Mouse (Mus musculus) right cerebral cortex, adult 18-20 months (tissue): ENCODE results near the gene Krtap31-2.
A peak's percentile ranks its signal among the peaks of the same experiment; 100 is the strongest.

ENCODE experiments used
- DNase-seq: peaks from one replicate; pipeline ENCODE4 v3.0.0; 2022; ENCODE audit warnings: mixed read lengths

The Krtap31-2 gene

GRCm38 (mm10) chr11:99935991-99936390 is at the start of gene Krtap31-2:
Gene Krtap31-2, plus strand, starts transcription at chr11:99936291.
- no peak for DNase-seq

- no peak for DNase-seq
Measured at GRCm38 (mm10) chr11:99907620-99908019, 28.5 kb upstream of the Krtap31-2 start, which contains the start of gene Krtap31-1. Gene Krtap31-1, plus strand, starts transcription at chr11:99907920.

GRCm38 (mm10) chr11:99914451-99914850 is 21.6 kb upstream of the Krtap31-2 start, which contains the start of gene Gm11565:
Gene Gm11565, plus strand, starts transcription at chr11:99914751.
- DNase-seq = no peak

- DNase-seq = no peak
Measured at GRCm38 (mm10) chr11:99937751-99938264, 1.7 kb downstream of the Krtap31-2 start.

- no peak for DNase-seq
Measured at GRCm38 (mm10) chr11:99948175-99948574, 12.1 kb downstream of the Krtap31-2 start, which contains the start of gene Krtap9-5. Gene Krtap9-5, plus strand, starts transcription at chr11:99948475.

GRCm38 (mm10) chr11:99964213-99964612 is 28.1 kb downstream of the Krtap31-2 start:
- no peak for DNase-seq

GRCm38 (mm10) chr11:99965961-99966360 is 29.9 kb downstream of the Krtap31-2 start:
- DNase-seq = no peak

GRCm38 (mm10) chr11:99978953-99979352 is 42.9 kb downstream of the Krtap31-2 start, which contains the start of gene Krtap29-1:
Gene Krtap29-1, minus strand, starts transcription at chr11:99979053.
- no peak for DNase-seq

- no peak for DNase-seq
Measured at GRCm38 (mm10) chr11:99982731-99983130, 46.6 kb downstream of the Krtap31-2 start.

GRCm38 (mm10) chr11:99983442-99983841 is 47.4 kb downstream of the Krtap31-2 start:
- no peak for DNase-seq

- peak; percentile 67 for DNase-seq
Measured at GRCm38 (mm10) chr11:99985291-99986092, 49.4 kb downstream of the Krtap31-2 start.

- no peak for DNase-seq
Measured at GRCm38 (mm10) chr11:99986180-99986647, 50.1 kb downstream of the Krtap31-2 start, which contains the start of gene Krtap16-1. Gene Krtap16-1, minus strand, starts transcription at chr11:99986597.
